Mouse (Mus musculus): ENCODE results near the gene Acp4. TPM values are rescaled to one million over a fixed set of nuclear protein-coding genes. Genes with fewer than 3 reads are reported as not detected.
"Not testable (repeated sequence)": the region's sequence is repeated elsewhere in the genome, so short reads cannot be mapped to it uniquely, and the experiment has no call there.

Acp4 gene
- polyA plus RNA-seq (2016; fragmentation: Nextera tagmentation; extraction: Ambion mirVana): 0.17 TPM in 1 of 2 replicates, not detected in the other

DNA sequence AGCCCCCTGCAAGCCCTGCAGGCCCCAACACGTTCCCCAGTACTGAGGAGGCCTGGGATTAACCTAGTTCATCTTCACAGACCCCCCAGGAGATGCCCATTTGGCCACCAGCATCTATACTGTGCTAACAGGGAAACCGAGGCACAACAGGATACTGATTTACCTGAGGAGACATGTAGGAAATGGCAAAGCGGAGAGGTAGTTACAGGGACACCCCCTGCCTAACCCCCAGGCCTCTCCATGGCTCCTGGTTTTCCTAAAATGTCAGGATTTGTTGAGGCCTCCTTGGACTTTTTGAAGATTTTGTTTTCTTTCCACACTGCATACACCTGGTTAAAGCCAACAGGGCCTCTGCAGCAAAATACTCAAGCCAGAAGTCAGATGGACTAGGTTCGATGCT lies at the start of gene Acp4:
TSS of gene Acp4 (minus strand) at position 101 of the 400 bp plus-strand sequence.
- H3K4me3 ChIP-seq: no peak within 1 kb of the TSS
- 83% methylated on average over 4 of the region's 4 CpGs for WGBS
- peaks cover 3% of the 10 kb centered on the region for H3K4me1 ChIP-seq
- no peaks in the 10 kb centered on the region for H3K9me3 ChIP-seq (replicated peaks)
- DNase-seq (ENCODE audit: low spot score): no peak
- peaks cover 27% of the 10 kb centered on the region for H3K36me3 ChIP-seq
- H3K27me3 ChIP-seq (ENCODE audit: low read depth, poor library complexity, severe bottlenecking): peaks cover 21% of the 10 kb centered on the region
- no peak within 1 kb of the TSS for H3K27ac ChIP-seq (replicated peaks)

GRCm38 (mm10) chr7:44306516-44307240 lies 49.5 kb upstream of the Acp4 start, which contains the start of gene Clec11a:
TSS of gene Clec11a (minus strand) at chr7:44306902.
- Histone ChIP-seq H3K27me3 (ENCODE audit: low read depth, poor library complexity, severe bottlenecking) (peaks cover 57% of the 10 kb centered on the region), H3K27ac (replicated peaks) (peak within 1 kb of the TSS; percentile 98), H3K4me3 (peak within 1 kb of the TSS; percentile 70), H3K4me1 (peaks cover 53% of the 10 kb centered on the region), H3K36me3 (no peaks in the 10 kb centered on the region), H3K9me3 (replicated peaks) (no peaks in the 10 kb centered on the region)
- WGBS: 43% methylated on average over 6 of the region's 6 CpGs
- no peak for DNase-seq (ENCODE audit: low spot score)

GRCm38 (mm10) chr7:44305686-44306085 lies 48.5 kb upstream of the Acp4 start:
- WGBS: 7% methylated on average over 16 of the region's 16 CpGs
- peaks cover 47% of the 10 kb centered on the region for H3K27me3 ChIP-seq (ENCODE audit: low read depth, poor library complexity, severe bottlenecking)
- no peaks in the 10 kb centered on the region for H3K9me3 ChIP-seq (replicated peaks)
- H3K36me3 ChIP-seq: no peaks in the 10 kb centered on the region
- H3K4me3 ChIP-seq: peak overlapping the region; percentile 70
- peaks cover 43% of the 10 kb centered on the region for H3K4me1 ChIP-seq
- peak overlapping the region; percentile 98 for H3K27ac ChIP-seq (replicated peaks)
- no peak for DNase-seq (ENCODE audit: low spot score)

GRCm38 (mm10) chr7:44304775-44305641 lies 47.8 kb upstream of the Acp4 start:
- peak overlapping the region; percentile 98 for H3K27ac ChIP-seq (replicated peaks)
- H3K27me3 ChIP-seq (ENCODE audit: low read depth, poor library complexity, severe bottlenecking): peaks cover 40% of the 10 kb centered on the region
- peak overlapping the region; percentile 70 for H3K4me3 ChIP-seq
- H3K9me3 ChIP-seq (replicated peaks): no peaks in the 10 kb centered on the region
- under 1% methylated on average over 49 of the region's 49 CpGs for WGBS
- peak; percentile 98 for DNase-seq (ENCODE audit: low spot score)
- no peaks in the 10 kb centered on the region for H3K36me3 ChIP-seq
- H3K4me1 ChIP-seq: peaks cover 36% of the 10 kb centered on the region

DNA sequence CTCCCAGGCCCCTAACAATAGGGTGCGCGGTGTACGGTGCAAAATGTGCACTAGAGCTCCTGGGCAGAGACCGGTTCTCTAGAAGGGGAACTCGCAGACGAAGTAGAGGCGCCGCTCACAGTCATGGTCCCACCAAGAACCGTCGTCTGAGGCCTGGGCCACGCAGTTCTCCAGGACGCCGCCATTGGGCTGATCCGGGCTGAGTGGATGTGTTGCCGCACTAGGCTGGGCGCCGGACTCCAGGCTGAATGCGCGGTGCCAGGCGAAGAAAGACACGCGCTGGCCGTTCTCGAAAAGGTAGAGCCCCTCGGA lies 47.2 kb upstream of the Acp4 start:
- Histone ChIP-seq H3K27ac (replicated peaks) (peak overlapping the region; percentile 98), H3K9me3 (replicated peaks) (no peaks in the 10 kb centered on the region), H3K4me3 (peak overlapping the region; percentile 70), H3K36me3 (no peaks in the 10 kb centered on the region), H3K4me1 (peaks cover 33% of the 10 kb centered on the region), H3K27me3 (ENCODE audit: low read depth, poor library complexity, severe bottlenecking) (peaks cover 34% of the 10 kb centered on the region)
- WGBS: under 1% methylated on average over 25 of the region's 25 CpGs
- no peak for DNase-seq (ENCODE audit: low spot score)

DNA sequence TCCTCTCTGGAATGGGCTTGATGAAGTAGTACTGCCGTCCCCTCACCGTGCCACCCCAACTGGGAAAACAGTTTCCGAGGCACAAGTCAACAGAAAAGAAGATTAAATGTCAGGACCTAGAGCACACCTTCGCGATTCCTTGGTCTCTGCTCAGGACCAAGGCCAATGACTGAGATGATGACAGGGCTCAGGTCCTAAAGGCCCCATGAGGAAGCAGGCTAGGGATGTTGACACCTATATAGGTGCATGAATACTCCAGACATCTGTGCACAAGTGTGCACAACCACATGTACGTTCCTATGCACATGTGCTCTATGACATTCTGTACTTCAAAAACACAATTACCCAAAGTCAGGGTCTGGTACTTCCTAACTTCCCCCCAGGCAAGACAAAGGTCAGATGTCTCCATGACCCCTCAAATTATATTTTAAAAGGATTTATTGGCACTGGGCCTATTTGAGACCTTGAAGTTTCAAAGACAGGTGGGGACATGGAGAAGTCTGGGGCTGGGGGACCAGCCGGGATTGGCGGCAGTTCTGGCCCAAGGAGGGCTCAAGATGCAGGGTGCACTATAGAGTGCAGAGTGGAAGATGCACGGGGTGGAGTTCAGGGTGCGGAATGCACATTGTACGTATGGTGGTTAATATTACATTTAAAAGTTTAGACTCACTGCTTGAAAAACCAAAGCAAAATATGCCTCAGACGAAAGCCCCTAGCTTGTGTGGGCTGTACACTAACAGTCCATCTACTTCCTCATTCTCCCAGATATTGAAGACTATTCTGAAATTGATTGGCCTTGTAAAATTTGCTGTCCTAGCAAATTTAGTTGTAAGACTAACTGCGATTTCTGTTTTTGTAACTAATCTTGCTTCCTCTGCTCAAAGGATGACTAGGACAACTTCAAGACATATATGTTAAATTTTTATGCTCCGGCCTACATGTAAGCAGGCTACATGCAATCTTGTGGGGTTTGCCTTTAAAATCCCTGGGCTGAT lies 46.5 kb upstream of the Acp4 start:
- Histone ChIP-seq H3K27ac (replicated peaks) (peak overlapping the region; percentile 98), H3K9me3 (replicated peaks) (no peaks in the 10 kb centered on the region), H3K27me3 (ENCODE audit: low read depth, poor library complexity, severe bottlenecking) (peaks cover 26% of the 10 kb centered on the region), H3K36me3 (no peaks in the 10 kb centered on the region), H3K4me3 (peak overlapping the region; percentile 70), H3K4me1 (peaks cover 33% of the 10 kb centered on the region)
- 87% methylated on average over 14 of the region's 14 CpGs for WGBS
- DNase-seq (ENCODE audit: low spot score): no peak

- not testable (repeated sequence) for DNase-seq (ENCODE audit: low spot score); H3K4me1 ChIP-seq; H3K27ac ChIP-seq (replicated peaks); H3K27me3 ChIP-seq (ENCODE audit: low read depth, poor library complexity, severe bottlenecking); H3K4me3 ChIP-seq; H3K9me3 ChIP-seq (replicated peaks); H3K36me3 ChIP-seq
- 83% methylated on average over 2 of the region's 2 CpGs for WGBS
Observed at GRCm38 (mm10) chr7:44297501-44297900, 40.3 kb upstream of the Acp4 start.

GRCm38 (mm10) chr7:44291418-44291817 lies 34.2 kb upstream of the Acp4 start:
- H3K4me3 ChIP-seq: no peak overlapping the region
- DNase-seq (ENCODE audit: low spot score): no peak
- WGBS: 55% methylated on average over 4 of the region's 4 CpGs
- H3K27ac ChIP-seq (replicated peaks): no peak overlapping the region
- H3K27me3 ChIP-seq (ENCODE audit: low read depth, poor library complexity, severe bottlenecking): no peaks in the 10 kb centered on the region
- peaks cover 8% of the 10 kb centered on the region; the same call in 1 of the 2 replicates for H3K4me1 ChIP-seq
- H3K36me3 ChIP-seq: no peaks in the 10 kb centered on the region
- H3K9me3 ChIP-seq (replicated peaks): peaks cover 8% of the 10 kb centered on the region

GRCm38 (mm10) chr7:44290986-44291385 lies 33.8 kb upstream of the Acp4 start:
- H3K4me3 ChIP-seq: no peak overlapping the region
- WGBS: 77% methylated on average over 4 of the region's 4 CpGs

DNA sequence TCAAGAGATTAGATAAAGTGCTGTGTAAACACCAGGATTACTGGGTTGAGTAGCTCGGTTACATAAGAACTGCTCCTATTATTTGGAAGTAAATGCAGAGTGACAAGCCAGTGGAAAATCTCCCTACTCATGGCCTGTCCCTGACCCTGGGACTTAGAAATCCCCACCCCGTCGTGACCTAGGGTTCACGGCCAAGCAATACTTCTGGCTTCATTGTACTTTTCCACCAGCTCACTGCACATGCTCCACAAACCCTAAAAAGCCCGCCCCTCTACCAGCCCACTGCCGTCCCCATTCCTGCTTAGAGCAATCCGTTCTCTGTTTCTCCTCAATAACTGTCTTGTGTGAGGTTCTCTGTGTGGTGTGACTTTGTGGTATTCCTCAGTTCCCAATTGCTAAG lies 30.6 kb upstream of the Acp4 start:
- DNase-seq (ENCODE audit: low spot score): peak; percentile 30

More at GRCm38 (mm10) chr7:44290986-44291385, 33.8 kb upstream of the Acp4 start:
- H3K27me3 ChIP-seq (ENCODE audit: low read depth, poor library complexity, severe bottlenecking): no peaks in the 10 kb centered on the region
- H3K4me1 ChIP-seq: peaks cover 8% of the 10 kb centered on the region; the same call in 1 of the 2 replicates
- H3K36me3 ChIP-seq: no peaks in the 10 kb centered on the region
- peaks cover 8% of the 10 kb centered on the region for H3K9me3 ChIP-seq (replicated peaks)
- no peak for DNase-seq (ENCODE audit: low spot score)
- no peak overlapping the region for H3K27ac ChIP-seq (replicated peaks)

GRCm38 (mm10) chr7:44281586-44281985 lies 24.4 kb upstream of the Acp4 start:
- Histone ChIP-seq H3K4me1 (peaks cover 5% of the 10 kb centered on the region; the same call in 1 of the 2 replicates), H3K27me3 (ENCODE audit: low read depth, poor library complexity, severe bottlenecking) (0 out of 2 replicates have a peak, but pooled peaks cover 8% of the 10 kb centered on the region), H3K36me3 (no peaks in the 10 kb centered on the region), H3K27ac (replicated peaks) (no peak overlapping the region), H3K4me3 (no peak overlapping the region), H3K9me3 (replicated peaks) (no peaks in the 10 kb centered on the region; the same call in 1 of the 2 replicates)
- WGBS: 83% methylated on average over 7 of the region's 7 CpGs
- DNase-seq (ENCODE audit: low spot score): no peak

More for the DNA sequence above, 30.6 kb upstream of the Acp4 start:
- H3K36me3 ChIP-seq: no peaks in the 10 kb centered on the region
- H3K9me3 ChIP-seq (replicated peaks): peaks cover 8% of the 10 kb centered on the region
- H3K4me3 ChIP-seq: no peak overlapping the region
- peaks cover 8% of the 10 kb centered on the region; the same call in 1 of the 2 replicates for H3K4me1 ChIP-seq
- H3K27ac ChIP-seq (replicated peaks): no peak overlapping the region
- H3K27me3 ChIP-seq (ENCODE audit: low read depth, poor library complexity, severe bottlenecking): 0 out of 2 replicates have a peak, but pooled peaks cover 8% of the 10 kb centered on the region
- 67% methylated on average over 7 of the region's 7 CpGs for WGBS

DNA sequence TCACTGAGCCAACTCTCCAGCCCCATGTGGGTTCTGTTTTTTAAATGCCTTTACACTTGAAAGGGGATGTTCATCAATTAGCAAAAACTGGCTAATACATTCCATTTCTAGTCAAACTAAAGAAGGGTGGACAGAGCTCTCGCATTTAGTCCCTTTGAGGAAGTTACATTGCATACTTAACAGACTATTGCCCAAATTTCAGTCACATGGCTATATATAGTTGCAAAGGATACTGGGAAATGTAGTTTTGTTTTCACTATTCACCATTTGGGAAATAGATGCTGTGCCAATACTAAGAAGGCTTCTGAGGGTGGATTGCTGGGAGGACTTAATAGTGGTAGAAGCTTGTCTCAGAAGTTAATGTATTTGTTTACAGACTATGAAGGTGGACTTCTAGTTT lies 23.8 kb upstream of the Acp4 start:
- H3K36me3 ChIP-seq: no peaks in the 10 kb centered on the region
- WGBS: 80% methylated on average over 1 of the region's 1 CpGs

More for the DNA sequence above, 23.8 kb upstream of the Acp4 start:
- Histone ChIP-seq H3K4me3 (no peak overlapping the region), H3K27me3 (ENCODE audit: low read depth, poor library complexity, severe bottlenecking) (0 out of 2 replicates have a peak, but pooled peaks cover 8% of the 10 kb centered on the region), H3K27ac (replicated peaks) (no peak overlapping the region), H3K9me3 (replicated peaks) (no peaks in the 10 kb centered on the region; the same call in 1 of the 2 replicates), H3K4me1 (peaks cover 5% of the 10 kb centered on the region; the same call in 1 of the 2 replicates)
- DNase-seq (ENCODE audit: low spot score): no peak
